Mouse (Mus musculus) embryonic facial prominence, embryonic 14.5 days (tissue): ENCODE measurements around the gene Gm7534. TPM values are rescaled to one million over a fixed set of nuclear protein-coding genes. Genes with fewer than 3 reads are reported as not detected.
"Not testable (repeated sequence)": the region's sequence is repeated elsewhere in the genome, so short reads cannot be mapped to it uniquely, and the experiment has no call there.

ENCODE experiments used
- ATAC-seq: fragments of 200-750 bp; cut with Nextera tagmentation; 2 replicates; pipeline ENCODE4 v1.8.0; 2017; ENCODE audit warnings: low read depth, moderate number of reproducible peaks, moderate TSS enrichment
- DNase-seq: peaks from one replicate; pipeline ENCODE4 v3.0.0-alpha.2; 2015; ENCODE audit warnings: low spot score
- H3K27ac ChIP-seq: fragments of 300-500 bp; sonication (generic); replicated peaks from 2 replicates; pipeline ENCODE4 v1.5.1; 2014; ENCODE audit warnings: low read depth, mild to moderate bottlenecking, low read length, moderate library complexity
- H3K27me3 ChIP-seq: fragments of 300-500 bp; sonication (generic); replicated peaks from 2 replicates; pipeline ENCODE4 v1.6.1; 2014; ENCODE audit warnings: low read length; ENCODE audit not compliant: control insufficient read depth, insufficient read depth
- H3K36me3 ChIP-seq: fragments of 300-500 bp; sonication (generic); 2 replicates; pipeline ENCODE4 v1.6.1; 2014; ENCODE audit warnings: low read length, mixed read lengths; ENCODE audit not compliant: control insufficient read depth, insufficient read depth
- H3K4me1 ChIP-seq: fragments of 300-500 bp; sonication (generic); 2 replicates; pipeline ENCODE4 v1.6.1; 2014; ENCODE audit warnings: antibody characterized with exemption, low read length; ENCODE audit not compliant: control insufficient read depth, insufficient read depth
- H3K4me2 ChIP-seq: fragments of 300-500 bp; sonication (generic); 2 replicates; pipeline ENCODE4 v1.6.1; 2014; ENCODE audit warnings: low read depth, mild to moderate bottlenecking, low read length, moderate library complexity, mixed read lengths
- H3K4me3 ChIP-seq: fragments of 300-500 bp; sonication (generic); 2 replicates; pipeline ENCODE4 v1.5.1; 2014; ENCODE audit warnings: low read depth, mild to moderate bottlenecking, low read length
- H3K9ac ChIP-seq: fragments of 300-500 bp; sonication (generic); 2 replicates; pipeline ENCODE4 v1.6.1; 2014; ENCODE audit warnings: low read depth, mild to moderate bottlenecking, low read length, moderate library complexity, mixed read lengths
- H3K9me3 ChIP-seq: fragments of 300-500 bp; sonication (generic); 2 replicates; pipeline ENCODE4 v1.6.1; 2016; ENCODE audit warnings: low read length; ENCODE audit not compliant: control insufficient read depth
- WGBS: fragments of 180-500 bp; shearing (Covaris S2); extraction: QIAGEN DNeasy Blood & Tissue Kit; methylation state at CpG from one replicate; pipeline ENCODE4 v1.1.7; 2014; 5-methylcytosine and 5-hydroxymethylcytosine counted together
- polyA plus RNA-seq: library from polyadenylated mRNA; unstranded; fragments of >200 nt; fragmentation: Nextera tagmentation; extraction: Ambion mirVana; gene quantifications from 2 replicates; pipeline ENCODE4 v1.2.1, GENCODE M21; 2014

The Gm7534 gene
- polyA plus RNA-seq, 1 experiment from 2014 or later = 0.35 TPM

- Histone ChIP-seq H3K4me1 (peaks cover 11% of the 10 kb centered on the region), H3K27ac (peak overlapping the region; percentile 67), H3K4me3 (no peak overlapping the region), H3K9me3 (no peaks in the 10 kb centered on the region), H3K4me2 (0 out of 2 replicates have a peak overlapping the region, but pooled peaks have one; percentile 15), H3K36me3 (peaks cover 29% of the 10 kb centered on the region), H3K9ac (no peak overlapping the region), H3K27me3 (no peaks in the 10 kb centered on the region)
- ATAC-seq (peak; percentile 82), DNase-seq (peak; percentile 82)
- WGBS = 15% methylated on average over 8 of the region's 8 CpGs
Observed at GRCm38 (mm10) chr4:134156744-134157143, 46.1 kb downstream of the Gm7534 start.

DNA sequence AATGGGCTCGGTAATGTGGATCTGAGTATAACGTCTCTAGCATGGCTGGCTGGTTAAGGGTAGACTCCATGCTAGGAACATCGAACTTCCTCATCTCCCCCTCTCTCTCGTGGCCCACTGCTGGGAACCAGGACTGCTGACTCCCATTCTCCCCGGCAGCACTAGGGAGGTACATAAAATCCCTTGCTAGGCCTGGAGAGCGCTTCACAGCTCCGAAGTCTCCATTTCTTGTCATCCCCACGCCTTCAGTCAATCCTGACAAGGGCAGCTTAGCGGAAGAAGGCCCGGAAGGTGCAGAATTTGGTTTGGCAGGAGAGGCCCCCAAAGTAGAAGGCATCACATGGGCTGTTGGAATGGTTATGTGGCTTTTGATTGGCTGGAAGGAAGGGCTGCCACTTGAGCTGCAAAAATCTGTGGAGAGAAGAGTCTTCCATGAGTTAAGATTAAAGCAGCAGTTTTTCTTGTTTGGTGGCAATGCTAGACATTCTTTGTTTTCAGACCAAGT lies 46.8 kb downstream of the Gm7534 start:
- no peak overlapping the region for H3K9ac ChIP-seq
- peak; percentile 12 for DNase-seq
- H3K27me3 ChIP-seq = no peaks in the 10 kb centered on the region
- H3K36me3 ChIP-seq = peaks cover 36% of the 10 kb centered on the region
- H3K9me3 ChIP-seq = no peaks in the 10 kb centered on the region
- no peak overlapping the region for H3K4me3 ChIP-seq
- H3K4me1 ChIP-seq = peaks cover 11% of the 10 kb centered on the region
- WGBS = 90% methylated on average over 10 of the region's 10 CpGs
- ATAC-seq = no peak
- H3K4me2 ChIP-seq = no peak overlapping the region
- H3K27ac ChIP-seq = peak overlapping the region; percentile 67; the same call in 1 of the 2 replicates

- WGBS = 88% methylated on average over 6 of the region's 6 CpGs
- Histone ChIP-seq H3K9me3 (no peaks in the 10 kb centered on the region), H3K27me3 (no peaks in the 10 kb centered on the region), H3K9ac (no peak overlapping the region), H3K27ac (no peak overlapping the region), H3K4me1 (peaks cover 11% of the 10 kb centered on the region), H3K4me2 (no peak overlapping the region), H3K36me3 (peaks cover 40% of the 10 kb centered on the region), H3K4me3 (no peak overlapping the region)
- no peak for ATAC-seq
- DNase-seq = no peak
Observed at GRCm38 (mm10) chr4:134155531-134155930, 47.3 kb downstream of the Gm7534 start.

DNA sequence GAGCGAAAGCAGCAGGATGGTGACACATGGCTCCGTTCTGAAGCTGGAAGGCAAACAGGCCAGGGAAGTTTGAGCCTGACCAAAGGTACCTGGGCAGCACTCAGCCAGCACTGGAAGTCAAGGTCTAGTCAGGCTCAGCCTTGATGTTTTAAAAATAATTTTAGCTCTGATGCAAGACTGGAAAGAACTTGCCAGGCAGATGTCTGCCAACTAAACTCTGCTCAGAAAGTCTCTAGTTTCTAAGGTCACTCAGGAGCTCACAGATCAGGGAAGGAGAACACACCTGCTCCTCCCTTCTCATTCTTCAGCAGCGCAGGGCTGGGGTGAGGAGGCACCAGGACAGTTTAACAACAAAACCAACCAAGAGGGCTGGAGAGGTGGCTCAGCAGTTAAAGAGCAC lies 48.5 kb downstream of the Gm7534 start:
- DNase-seq (no peak), ATAC-seq (no peak)
- Histone ChIP-seq H3K4me2 (no peak overlapping the region), H3K27me3 (no peaks in the 10 kb centered on the region), H3K27ac (no peak overlapping the region), H3K36me3 (peaks cover 49% of the 10 kb centered on the region), H3K9ac (no peak overlapping the region), H3K4me3 (no peak overlapping the region), H3K4me1 (peaks cover 11% of the 10 kb centered on the region), H3K9me3 (no peaks in the 10 kb centered on the region)
- WGBS = 88% methylated on average over 3 of the region's 3 CpGs

GRCm38 (mm10) chr4:134153656-134154055 lies 49.1 kb downstream of the Gm7534 start:
- Histone ChIP-seq H3K4me1 (peaks cover 11% of the 10 kb centered on the region), H3K27ac (no peak overlapping the region), H3K27me3 (no peaks in the 10 kb centered on the region), H3K4me3 (no peak overlapping the region), H3K4me2 (no peak overlapping the region), H3K9me3 (no peaks in the 10 kb centered on the region), H3K9ac (no peak overlapping the region), H3K36me3 (peaks cover 56% of the 10 kb centered on the region)
- ATAC-seq = no peak
- DNase-seq = no peak
- 88% methylated on average over 3 of the region's 3 CpGs for WGBS

- Histone ChIP-seq H3K4me2 (no peak overlapping the region), H3K9ac (no peak overlapping the region), H3K36me3 (peaks cover 71% of the 10 kb centered on the region), H3K9me3 (no peaks in the 10 kb centered on the region), H3K4me3 (no peak overlapping the region), H3K27me3 (no peaks in the 10 kb centered on the region), H3K27ac (no peak overlapping the region), H3K4me1 (peaks cover 11% of the 10 kb centered on the region)
- WGBS = 86% methylated on average over 3 of the region's 3 CpGs
- DNase-seq = no peak
- no peak for ATAC-seq
Observed at GRCm38 (mm10) chr4:134152112-134152511, 50.7 kb downstream of the Gm7534 start.

- H3K4me2 ChIP-seq = no peak overlapping the region
- H3K9me3 ChIP-seq = no peaks in the 10 kb centered on the region
- H3K4me1 ChIP-seq = no peaks in the 10 kb centered on the region
- WGBS = 86% methylated on average over 4 of the region's 4 CpGs
- H3K36me3 ChIP-seq = peaks cover 68% of the 10 kb centered on the region
- DNase-seq (no peak), ATAC-seq (no peak)
- no peaks in the 10 kb centered on the region for H3K27me3 ChIP-seq
- no peak overlapping the region for H3K9ac ChIP-seq
- H3K27ac ChIP-seq = no peak overlapping the region
- no peak overlapping the region for H3K4me3 ChIP-seq
Observed at GRCm38 (mm10) chr4:134149389-134149788, 53.4 kb downstream of the Gm7534 start.

DNA sequence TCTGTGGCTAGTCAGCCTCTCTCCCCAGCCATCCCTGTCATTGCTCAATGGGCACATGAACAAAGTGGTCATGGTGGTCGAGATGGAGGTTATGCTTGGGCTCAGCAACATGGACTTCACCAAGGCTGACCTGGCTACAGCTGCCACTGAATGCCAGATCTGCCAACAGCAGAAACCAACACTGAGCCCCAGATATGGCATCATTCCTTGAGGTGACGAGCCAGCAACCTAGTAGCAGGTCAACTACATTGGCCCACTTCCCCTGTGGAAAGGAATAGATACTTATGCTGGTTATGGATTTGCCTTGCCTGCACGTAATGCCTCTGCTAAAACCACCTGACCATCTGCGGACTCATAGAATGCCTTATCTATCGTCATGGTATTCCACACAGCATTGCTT lies 58.5 kb downstream of the Gm7534 start:
- not testable (repeated sequence) for H3K27me3 ChIP-seq, ATAC-seq, H3K4me3 ChIP-seq, H3K9ac ChIP-seq, H3K9me3 ChIP-seq, H3K27ac ChIP-seq, H3K4me2 ChIP-seq, DNase-seq, H3K4me1 ChIP-seq
- H3K36me3 ChIP-seq = peaks cover 32% of the 10 kb centered on the region
- 90% methylated on average over 5 of the region's 5 CpGs for WGBS
